Mouse (Mus musculus): ENCODE data around the gene Dpf3.

GRCm38 (mm10) chr12:83277537-83278441 is 209.7 kb downstream of the Dpf3 start:
- no peak for TF ChIP-seq CTCF (IDR thresholded peaks at IDR 0.05; ENCODE audit: low read depth)
- no peak for TF ChIP-seq EP300 (IDR thresholded peaks at IDR 0.05; ENCODE audit: low read depth)
